Mouse (Mus musculus) right cerebral cortex, postnatal 25 days (tissue): Measurements from ENCODE around the gene Capn15.
A peak's percentile ranks its signal among the peaks of the same experiment; 100 is the strongest.

Experiments used
- DNase-seq: peaks from one replicate; pipeline ENCODE4 v3.0.0; 2022

The Capn15 gene

GRCm38 (mm10) chr17:25953161-25953560 is 32.4 kb downstream of the Capn15 start:
- no peak for DNase-seq

GRCm38 (mm10) chr17:25951803-25952623 is 33.6 kb downstream of the Capn15 start, which contains the start of gene A930017K11Rik:
Gene A930017K11Rik, minus strand, starts transcription at chr17:25952565.
- DNase-seq, result no peak

- DNase-seq, result no peak
Observed at GRCm38 (mm10) chr17:25951225-25951802, 34.3 kb downstream of the Capn15 start.

GRCm38 (mm10) chr17:25950706-25951105 is 34.9 kb downstream of the Capn15 start:
- no peak for DNase-seq

- no peak for DNase-seq
Observed at GRCm38 (mm10) chr17:25949981-25950380, 35.6 kb downstream of the Capn15 start.

- no peak for DNase-seq
Observed at GRCm38 (mm10) chr17:25948051-25948450, 37.5 kb downstream of the Capn15 start.

- DNase-seq, result no peak
Observed at GRCm38 (mm10) chr17:25947576-25947975, 38.0 kb downstream of the Capn15 start.

- DNase-seq, result no peak
Observed at GRCm38 (mm10) chr17:25946891-25947290, 38.7 kb downstream of the Capn15 start.

- DNase-seq, result no peak
Observed at GRCm38 (mm10) chr17:25946349-25946748, 39.2 kb downstream of the Capn15 start.

GRCm38 (mm10) chr17:25945517-25946155 is 40.0 kb downstream of the Capn15 start:
- DNase-seq, result no peak

GRCm38 (mm10) chr17:25944366-25945163 is 41.0 kb downstream of the Capn15 start, which contains the start of the genes Pigq and Nhlrc4:
Gene Pigq, minus strand, starts transcription at chr17:25944936.
Gene Nhlrc4, minus strand, starts transcription at chr17:25944961.
- no peak for DNase-seq

- no peak for DNase-seq
Observed at GRCm38 (mm10) chr17:25943769-25944168, 41.8 kb downstream of the Capn15 start.

GRCm38 (mm10) chr17:25943221-25943620 is 42.4 kb downstream of the Capn15 start:
- no peak for DNase-seq

GRCm38 (mm10) chr17:25942597-25943151 is 42.9 kb downstream of the Capn15 start:
- DNase-seq, result no peak

- peak; percentile 79 for DNase-seq
Observed at GRCm38 (mm10) chr17:25941511-25942241, 43.9 kb downstream of the Capn15 start.

GRCm38 (mm10) chr17:25934526-25934925 is 51.1 kb downstream of the Capn15 start:
- no peak for DNase-seq

GRCm38 (mm10) chr17:25925348-25925747 is 60.2 kb downstream of the Capn15 start:
- no peak for DNase-seq

GRCm38 (mm10) chr17:25922120-25922519 is 63.5 kb downstream of the Capn15 start:
- no peak for DNase-seq

GRCm38 (mm10) chr17:25919786-25920642 is 65.6 kb downstream of the Capn15 start:
- DNase-seq, result peak; percentile 100

GRCm38 (mm10) chr17:25919144-25919785 is 66.3 kb downstream of the Capn15 start, which contains the start of gene Rab40c:
Gene Rab40c, minus strand, starts transcription at chr17:25919727.
- DNase-seq, result peak; percentile 68
